Mouse (Mus musculus) kidney, adult 2 months (tissue): ENCODE results near the gene Manf. TPM values are rescaled to one million over a fixed set of nuclear protein-coding genes. Genes with fewer than 3 reads are reported as not detected.

Experiments used
- DNase-seq: peaks from one replicate; pipeline ENCODE4 v3.0.0; 2021
- H3K27ac ChIP-seq: fragments of 200-500 bp; 2 replicates; pipeline ENCODE4 v1.5.1; 2012; ENCODE audit warnings: low read depth, low read length, control low read depth, inconsistent platforms; ENCODE audit not compliant: insufficient read depth
- H3K27me3 ChIP-seq: fragments of 200-500 bp; replicated peaks from 2 replicates; pipeline ENCODE4 v1.6.1; 2012; ENCODE audit warnings: mild to moderate bottlenecking, moderate library complexity, low read length, inconsistent platforms; ENCODE audit not compliant: control insufficient read depth, insufficient read depth
- H3K36me3 ChIP-seq: fragments of 200-500 bp; 2 replicates; pipeline ENCODE4 v1.6.1; 2012; ENCODE audit warnings: mild to moderate bottlenecking, moderate library complexity, low read length, inconsistent platforms; ENCODE audit not compliant: control insufficient read depth, insufficient read depth
- H3K4me1 ChIP-seq: fragments of 200-500 bp; 2 replicates; pipeline ENCODE4 v1.6.1; 2011; ENCODE audit warnings: low read length; ENCODE audit not compliant: control insufficient read depth, insufficient read depth
- H3K4me3 ChIP-seq: fragments of 200-500 bp; 2 replicates; pipeline ENCODE4 v1.5.1; 2011; ENCODE audit warnings: mild to moderate bottlenecking, low read depth, low read length, control low read depth; ENCODE audit not compliant: insufficient read depth
- CTCF ChIP-seq: fragments of 200-500 bp; conservative IDR thresholded peaks from 2 replicates; pipeline ENCODE4 v1.5.1; 2011; ENCODE audit warnings: low read depth, mild to moderate bottlenecking, control low read depth, low read length, moderate library complexity, mixed read lengths; ENCODE audit not compliant: insufficient read depth, insufficient read length
- POLR2A ChIP-seq: fragments of 200-500 bp; IDR thresholded peaks from one replicate; pipeline ENCODE4 v1.6.1; 2011; ENCODE audit warnings: low read depth, low read length, control low read depth
- WGBS: fragments of 180-500 bp; shearing (Covaris S2); methylation state at CpG from one replicate; pipeline ENCODE4 v1.1.7; 2018; 5-methylcytosine and 5-hydroxymethylcytosine counted together
- polyA plus RNA-seq: library from polyadenylated mRNA; depleted of rRNA; stranded (reverse); fragments of >200 nt; gene quantifications from 2 replicates; pipeline ENCODE4 v1.2.3, GENCODE M21; 2012

The Manf gene
- polyA plus RNA-seq, 1 experiment: 25.5 TPM

DNA sequence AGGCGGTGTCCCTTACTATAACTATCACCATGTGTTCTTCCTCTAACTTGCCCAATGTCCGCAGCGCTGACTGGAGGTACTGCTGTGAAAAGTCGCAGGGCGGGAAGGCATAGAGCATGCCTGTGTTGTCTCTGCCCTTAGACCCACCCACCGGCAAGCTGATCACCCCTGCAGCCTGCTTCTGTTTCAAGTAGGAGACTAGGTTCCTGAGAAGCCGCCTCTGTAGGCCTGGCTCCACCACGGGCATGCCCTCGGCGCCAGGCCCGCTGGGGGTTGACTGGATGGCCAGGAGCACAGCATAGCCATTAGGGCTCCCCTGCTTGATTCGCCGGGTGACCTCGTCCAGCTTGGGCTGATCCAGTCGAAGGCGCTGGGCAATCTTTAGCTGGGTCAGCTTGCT is 7.5 kb downstream of the Manf start:
- H3K27me3 ChIP-seq: no peaks in the 10 kb centered on the region
- H3K36me3 ChIP-seq: no peaks in the 10 kb centered on the region
- WGBS: 66% methylated on average over 16 of the region's 16 CpGs
- H3K27ac ChIP-seq: no peak overlapping the region
- no peak for TF ChIP-seq CTCF
- TF ChIP-seq POLR2A: no peak
- 0 out of 2 replicates have a peak, but pooled peaks cover 5% of the 10 kb centered on the region for H3K4me1 ChIP-seq
- H3K4me3 ChIP-seq: no peak overlapping the region
- DNase-seq: no peak

DNA sequence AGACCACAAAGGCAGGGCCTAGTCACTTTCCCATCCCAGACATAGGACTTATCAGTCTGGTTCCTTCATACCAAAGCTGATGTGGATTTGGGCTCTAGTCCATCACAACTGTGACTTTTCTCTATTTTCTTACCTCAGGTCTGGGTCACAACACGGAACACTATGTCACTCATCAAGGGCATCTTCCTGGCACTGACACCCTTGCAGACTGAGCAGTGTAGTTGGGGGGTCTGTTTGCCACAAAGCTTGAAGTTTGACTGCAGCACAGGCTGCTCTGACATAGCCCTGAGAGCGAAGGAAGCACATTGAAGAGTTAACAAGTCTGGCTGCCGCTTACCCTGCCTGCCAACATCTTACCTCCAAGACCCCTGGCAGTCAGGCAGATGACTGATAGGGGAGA is 8.7 kb downstream of the Manf start:
- H3K36me3 ChIP-seq: 0 out of 2 replicates have a peak, but pooled peaks cover 2% of the 10 kb centered on the region

DNA sequence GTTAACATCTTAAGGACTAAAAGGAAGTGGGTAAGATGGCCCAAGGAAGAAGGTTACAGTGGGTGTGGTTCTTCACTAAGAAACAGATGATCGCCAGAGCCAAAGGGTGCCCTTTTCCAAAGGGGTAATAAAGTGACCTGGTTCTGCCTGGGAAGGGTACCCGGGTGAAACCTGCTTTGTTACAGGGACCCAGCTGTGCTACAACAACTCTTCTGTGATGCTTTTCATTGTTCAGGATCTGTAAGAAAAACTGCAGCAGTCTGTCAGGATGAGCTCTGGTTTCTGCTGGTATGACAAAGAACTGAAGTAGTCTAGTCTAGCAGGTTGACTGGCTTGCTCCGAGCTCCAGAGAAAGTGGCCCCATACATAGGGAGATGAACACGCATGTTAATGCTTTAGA is 9.6 kb downstream of the Manf start:
- 0 out of 2 replicates have a peak, but pooled peaks cover 5% of the 10 kb centered on the region for H3K4me1 ChIP-seq
- H3K27ac ChIP-seq: no peak overlapping the region
- H3K4me3 ChIP-seq: no peak overlapping the region
- no peaks in the 10 kb centered on the region for H3K27me3 ChIP-seq
- no peak for DNase-seq
- no peak for TF ChIP-seq CTCF
- no peak for TF ChIP-seq POLR2A
- 66% methylated on average over 4 of the region's 4 CpGs for WGBS
- H3K36me3 ChIP-seq: 0 out of 2 replicates have a peak, but pooled peaks cover 2% of the 10 kb centered on the region

More for the DNA sequence above, 8.7 kb downstream of the Manf start:
- H3K27me3 ChIP-seq: no peaks in the 10 kb centered on the region
- TF ChIP-seq CTCF (no peak), POLR2A (no peak)
- no peak for DNase-seq
- WGBS: 93% methylated on average over 3 of the region's 3 CpGs
- H3K27ac ChIP-seq: no peak overlapping the region
- 0 out of 2 replicates have a peak, but pooled peaks cover 5% of the 10 kb centered on the region for H3K4me1 ChIP-seq
- H3K4me3 ChIP-seq: no peak overlapping the region

DNA sequence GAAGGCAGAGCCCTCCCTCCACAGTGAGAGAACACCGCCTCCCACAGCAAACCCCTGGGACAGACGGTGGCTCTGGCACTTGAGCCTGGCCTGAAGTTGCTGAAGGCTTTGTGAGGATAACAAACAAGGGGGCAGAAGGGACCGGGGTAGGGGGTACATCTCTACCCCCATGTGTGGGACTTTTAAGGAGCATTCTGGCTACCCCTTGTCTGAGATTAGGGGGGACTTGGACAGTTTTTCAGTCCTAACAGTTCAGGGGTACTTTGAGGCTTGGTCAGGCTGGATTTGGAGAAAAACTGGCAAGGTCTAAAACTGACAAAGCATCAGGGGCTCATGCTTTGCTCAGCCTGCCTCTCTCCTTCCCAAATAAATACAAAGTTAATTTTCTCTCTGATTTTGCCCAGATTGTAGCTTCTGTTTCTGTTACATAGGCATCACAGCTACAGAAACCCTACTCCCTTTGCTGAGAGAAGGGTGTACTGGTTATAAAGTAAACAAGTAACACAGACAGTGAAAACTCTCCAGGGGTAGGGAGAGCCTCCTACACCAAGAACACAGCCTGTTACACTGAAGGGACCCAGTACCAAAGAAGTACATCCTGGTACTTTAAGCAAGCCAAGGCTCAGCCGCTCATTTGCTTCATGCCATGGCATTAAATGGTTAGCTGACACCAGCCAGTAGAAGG is 10.6 kb downstream of the Manf start:
- 55% methylated on average over 4 of the region's 4 CpGs for WGBS
- TF ChIP-seq CTCF (no peak), POLR2A (no peak)
- H3K36me3 ChIP-seq: 0 out of 2 replicates have a peak, but pooled peaks cover 2% of the 10 kb centered on the region
- H3K27me3 ChIP-seq: no peaks in the 10 kb centered on the region
- no peak overlapping the region for H3K27ac ChIP-seq
- no peak overlapping the region for H3K4me3 ChIP-seq
- 0 out of 2 replicates have a peak, but pooled peaks cover 5% of the 10 kb centered on the region for H3K4me1 ChIP-seq
- no peak for DNase-seq

DNA sequence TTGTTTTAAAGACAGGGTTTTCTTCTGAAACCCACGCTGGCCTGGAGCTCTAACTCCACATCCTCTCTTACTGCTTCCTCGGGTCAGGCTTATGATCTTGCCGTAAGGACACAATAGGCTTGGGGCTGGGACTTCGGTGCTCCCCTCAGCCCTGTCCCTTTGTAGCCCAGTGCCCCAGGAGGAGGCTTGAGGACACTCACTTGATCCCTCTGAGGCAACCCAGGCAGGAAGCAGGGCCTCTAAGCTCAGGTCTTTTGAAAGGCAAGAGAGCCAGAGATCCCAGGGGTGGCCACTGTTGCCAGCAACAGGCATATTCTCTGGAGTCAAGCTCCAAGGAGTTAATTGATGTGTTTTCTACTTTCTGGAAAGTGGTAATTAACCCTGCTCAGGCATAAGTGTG is 12.3 kb downstream of the Manf start:
- Histone ChIP-seq H3K27me3 (no peaks in the 10 kb centered on the region), H3K27ac (no peak overlapping the region), H3K36me3 (0 out of 2 replicates have a peak, but pooled peaks cover 2% of the 10 kb centered on the region), H3K4me1 (no peaks in the 10 kb centered on the region), H3K4me3 (no peak overlapping the region)
- DNase-seq: no peak
- TF ChIP-seq POLR2A (no peak), CTCF (no peak)
- WGBS: 72% methylated on average over 4 of the region's 4 CpGs

DNA sequence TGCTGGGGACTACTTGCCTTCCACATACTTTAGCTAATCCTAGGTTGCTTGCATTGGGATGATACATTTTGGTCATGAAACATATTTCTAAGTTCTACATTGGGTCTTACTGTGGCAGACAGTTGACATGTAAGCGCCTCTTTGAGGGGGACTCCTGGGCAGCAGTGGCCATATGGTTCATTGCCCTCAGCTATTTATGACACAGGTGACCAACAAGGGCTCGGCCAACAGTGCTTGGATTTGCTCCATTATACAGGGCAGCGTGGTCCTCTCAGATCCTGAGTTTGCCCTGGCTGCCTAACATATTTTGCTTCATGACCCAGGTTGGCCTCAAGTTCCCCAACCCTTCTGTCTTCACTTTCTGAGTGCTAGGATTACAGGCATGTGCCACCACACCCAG is 15.1 kb downstream of the Manf start:
- 49% methylated on average over 3 of the region's 3 CpGs for WGBS

DNA sequence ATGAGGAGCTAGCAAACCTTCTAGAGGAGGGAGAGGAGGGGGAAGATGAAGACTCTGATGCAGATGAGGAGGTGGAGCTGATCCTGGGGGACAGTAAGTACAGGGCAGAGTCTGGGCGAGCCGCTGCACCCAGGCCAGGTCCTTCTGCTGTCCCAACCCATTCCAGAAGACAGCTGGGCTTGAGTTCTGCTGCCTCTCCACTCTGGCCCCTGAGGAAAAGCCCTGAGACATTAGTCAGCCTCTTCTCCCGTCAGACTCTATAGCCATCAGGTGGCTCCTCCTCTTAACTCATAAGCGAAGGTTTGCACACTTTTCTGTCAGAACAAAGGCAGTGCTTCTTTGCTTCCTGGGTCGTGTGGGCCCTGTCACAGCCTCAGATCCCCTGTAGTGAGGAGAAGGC is 17.6 kb downstream of the Manf start:
- H3K27ac ChIP-seq: no peak overlapping the region
- H3K27me3 ChIP-seq: no peaks in the 10 kb centered on the region
- H3K4me1 ChIP-seq: no peaks in the 10 kb centered on the region
- TF ChIP-seq CTCF: no peak
- no peak for TF ChIP-seq POLR2A
- H3K4me3 ChIP-seq: no peak overlapping the region
- H3K36me3 ChIP-seq: peaks cover 5% of the 10 kb centered on the region; the same call in 1 of the 2 replicates
- WGBS: 90% methylated on average over 5 of the region's 5 CpGs
- no peak for DNase-seq

More for the DNA sequence above, 15.1 kb downstream of the Manf start:
- DNase-seq: no peak
- peaks cover 5% of the 10 kb centered on the region; the same call in 1 of the 2 replicates for H3K36me3 ChIP-seq
- H3K27me3 ChIP-seq: no peaks in the 10 kb centered on the region
- TF ChIP-seq POLR2A (no peak), CTCF (no peak)
- H3K4me1 ChIP-seq: no peaks in the 10 kb centered on the region
- no peak overlapping the region for H3K27ac ChIP-seq
- H3K4me3 ChIP-seq: no peak overlapping the region

DNA sequence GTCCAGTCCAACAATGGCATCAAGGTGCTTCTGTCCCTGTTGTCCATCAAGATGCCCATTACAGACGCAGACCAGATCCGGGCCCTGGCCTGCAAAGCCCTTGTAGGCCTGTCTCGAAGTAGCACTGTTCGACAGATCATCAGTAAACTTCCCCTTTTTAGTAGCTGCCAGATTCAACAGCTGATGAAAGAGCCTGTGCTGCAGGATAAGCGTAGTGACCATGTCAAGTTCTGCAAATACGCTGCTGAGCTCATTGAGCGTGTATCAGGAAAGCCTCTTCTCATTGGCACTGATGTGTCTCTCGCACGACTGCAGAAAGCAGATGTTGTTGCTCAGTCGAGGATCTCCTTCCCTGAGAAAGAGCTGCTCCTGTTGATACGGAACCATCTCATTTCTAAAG is 33.7 kb downstream of the Manf start:
- Histone ChIP-seq H3K36me3 (peaks cover 10% of the 10 kb centered on the region), H3K4me3 (no peak overlapping the region), H3K27ac (no peak overlapping the region), H3K27me3 (no peaks in the 10 kb centered on the region), H3K4me1 (no peaks in the 10 kb centered on the region)
- TF ChIP-seq POLR2A: no peak
- no peak for TF ChIP-seq CTCF
- WGBS: 90% methylated on average over 11 of the region's 11 CpGs
- no peak for DNase-seq
